Mouse (Mus musculus) E14TG2a.4 (cell line): Measurements from ENCODE around the gene Ccdc14.
A peak's percentile ranks its signal among the peaks of the same experiment; 100 is the strongest.
"Not testable (repeated sequence)": the region's sequence is repeated elsewhere in the genome, so short reads cannot be mapped to it uniquely, and the experiment has no call there.

Experiments used
- H3K27me3 ChIP-seq: 2 replicates; pipeline ENCODE4 v1.6.1; 2014; ENCODE audit warnings: low read length, control low read depth; ENCODE audit not compliant: insufficient read depth
- H3K36me3 ChIP-seq: 2 replicates; pipeline ENCODE4 v1.6.1; 2014; ENCODE audit warnings: low read length, control low read depth; ENCODE audit not compliant: insufficient read depth
- H3K4me1 ChIP-seq: replicated peaks from 2 replicates; pipeline ENCODE4 v1.6.1; 2014; ENCODE audit warnings: low read depth, low read length, control low read depth
- H3K4me3 ChIP-seq: replicated peaks from 2 replicates; pipeline ENCODE4 v1.5.1; 2014; ENCODE audit warnings: mild to moderate bottlenecking, low read length
- H3K9me3 ChIP-seq: 2 replicates; pipeline ENCODE4 v1.6.1; 2014; ENCODE audit warnings: low read length, control low read depth
- CTCF ChIP-seq: conservative IDR thresholded peaks from 2 replicates; pipeline ENCODE4 v1.5.1; 2014; ENCODE audit warnings: low read length
- NANOG ChIP-seq: IDR thresholded peaks from 2 replicates; pipeline ENCODE4 v1.6.1; 2014; ENCODE audit warnings: borderline replicate concordance, low read length, mixed read lengths
- POU5F1 ChIP-seq: IDR thresholded peaks from 2 replicates; pipeline ENCODE4 v1.6.1; 2014; ENCODE audit warnings: low read length, borderline replicate concordance

Gene Ccdc14

GRCm38 (mm10) chr16:34667031-34667726 is 23.2 kb upstream of the Ccdc14 start:
- H3K27me3 ChIP-seq, result peaks cover 53% of the 10 kb centered on the region
- peak overlapping the region; percentile 33; the same call in 1 of the 2 replicates for H3K4me3 ChIP-seq
- TF ChIP-seq POU5F1 (no peak), CTCF (peak; percentile 68)
- H3K9me3 ChIP-seq, result no peaks in the 10 kb centered on the region
- no peaks in the 10 kb centered on the region for H3K36me3 ChIP-seq
- H3K4me1 ChIP-seq, result peaks cover 39% of the 10 kb centered on the region

DNA sequence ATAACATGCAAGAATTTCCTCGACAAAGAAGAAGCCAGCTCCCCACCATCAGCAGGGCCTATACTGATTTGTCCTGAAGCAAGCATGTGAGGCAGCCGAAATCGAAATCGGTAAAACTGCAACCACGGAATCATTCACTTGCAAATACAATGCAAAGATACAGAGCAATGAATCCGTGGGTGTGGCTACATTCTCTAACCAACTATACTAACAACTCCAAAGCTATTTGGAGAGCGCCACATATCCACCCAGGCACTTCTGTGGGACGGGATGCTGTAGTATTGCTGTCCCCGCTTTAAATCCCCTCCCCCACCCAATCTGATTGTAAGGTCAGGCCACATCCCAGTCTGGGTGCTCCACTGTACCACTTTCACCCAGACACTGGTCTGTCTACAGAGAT is 22.1 kb upstream of the Ccdc14 start:
- Histone ChIP-seq H3K4me3 (0 out of 2 replicates have a peak overlapping the region, but pooled peaks have one; percentile 8), H3K4me1 (peaks cover 39% of the 10 kb centered on the region), H3K27me3 (peaks cover 56% of the 10 kb centered on the region), H3K9me3 (no peaks in the 10 kb centered on the region), H3K36me3 (no peaks in the 10 kb centered on the region)
- no peak for TF ChIP-seq POU5F1
- peak; percentile 25; the same call in 1 of the 2 replicates for TF ChIP-seq NANOG

DNA sequence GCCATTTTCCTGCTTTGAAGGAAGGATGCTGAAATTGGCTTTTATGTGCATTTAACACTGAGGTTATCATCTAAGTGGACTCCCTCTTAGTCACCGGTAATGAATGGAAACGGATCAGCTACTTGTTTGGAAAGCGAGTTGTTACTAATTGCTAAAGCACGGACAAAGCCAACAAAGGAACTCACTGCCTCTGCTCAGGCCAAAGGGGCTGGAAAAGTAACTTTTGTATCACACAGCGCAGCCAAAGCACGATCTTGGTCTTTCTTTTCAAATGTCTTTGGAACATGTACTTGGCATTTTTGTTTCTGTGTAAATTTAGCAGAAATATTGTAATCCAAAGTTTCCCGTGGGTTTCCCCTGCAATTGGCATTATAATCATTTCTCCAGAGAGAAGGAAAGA is 18.4 kb upstream of the Ccdc14 start:
- H3K9me3 ChIP-seq, result no peaks in the 10 kb centered on the region
- H3K4me3 ChIP-seq, result no peak overlapping the region
- H3K27me3 ChIP-seq, result peaks cover 41% of the 10 kb centered on the region
- no peak for TF ChIP-seq CTCF
- no peak for TF ChIP-seq POU5F1
- H3K36me3 ChIP-seq, result no peaks in the 10 kb centered on the region
- H3K4me1 ChIP-seq, result peaks cover 30% of the 10 kb centered on the region

- H3K4me1 ChIP-seq, result peaks cover 23% of the 10 kb centered on the region
- no peaks in the 10 kb centered on the region for H3K9me3 ChIP-seq
- H3K36me3 ChIP-seq, result no peaks in the 10 kb centered on the region
- no peak overlapping the region for H3K4me3 ChIP-seq
- TF ChIP-seq CTCF (no peak), NANOG (no peak), POU5F1 (no peak)
- peaks cover 36% of the 10 kb centered on the region for H3K27me3 ChIP-seq
Observed at GRCm38 (mm10) chr16:34672822-34673221, 17.6 kb upstream of the Ccdc14 start.

DNA sequence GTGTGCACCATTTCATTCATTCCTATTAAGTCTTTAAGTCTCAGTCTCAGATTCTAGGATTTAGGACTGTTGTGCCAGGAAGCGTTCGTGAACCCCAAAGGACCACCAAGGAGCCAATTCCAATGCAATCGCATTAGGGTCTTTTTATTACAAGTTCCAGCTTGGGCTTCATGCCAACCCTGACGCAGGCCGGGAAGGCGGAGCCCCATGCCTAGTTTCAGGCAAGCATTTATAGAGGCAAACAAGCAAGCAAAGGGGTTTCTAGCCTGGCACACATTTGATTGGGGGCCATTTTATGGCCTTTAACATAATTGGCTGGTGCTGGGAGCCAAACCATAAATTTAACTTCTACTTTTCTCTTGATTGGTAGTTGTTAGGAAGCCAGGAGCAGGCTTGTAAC is 16.1 kb upstream of the Ccdc14 start:
- no peak for TF ChIP-seq POU5F1
- no peak for TF ChIP-seq NANOG
- no peak for TF ChIP-seq CTCF

DNA sequence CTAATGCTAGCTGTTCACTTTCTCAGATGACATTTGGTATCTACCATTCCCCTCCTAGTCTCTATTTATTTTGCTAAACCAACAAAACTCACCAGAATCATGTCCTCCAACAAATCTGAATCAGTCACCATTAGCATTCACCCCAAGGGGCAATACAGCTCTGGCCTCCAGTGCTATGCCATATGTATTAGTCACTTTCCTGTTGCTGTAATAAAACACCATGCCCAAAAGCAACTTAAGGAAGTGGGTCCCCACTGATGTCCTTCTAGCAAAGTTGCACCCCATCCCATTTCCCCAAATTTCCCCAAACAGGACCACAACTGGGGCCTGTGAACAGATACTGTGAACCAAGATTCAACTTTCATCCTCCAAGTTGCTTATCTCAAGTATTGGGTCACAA is 8.6 kb upstream of the Ccdc14 start:
- H3K4me1 ChIP-seq, result no peaks in the 10 kb centered on the region; the same call in 1 of the 2 replicates
- TF ChIP-seq POU5F1 (no peak), CTCF (no peak), NANOG (no peak)
- peaks cover 20% of the 10 kb centered on the region for H3K27me3 ChIP-seq
- no peaks in the 10 kb centered on the region for H3K36me3 ChIP-seq
- no peak overlapping the region for H3K4me3 ChIP-seq
- no peaks in the 10 kb centered on the region for H3K9me3 ChIP-seq

More for the DNA sequence above, 16.1 kb upstream of the Ccdc14 start:
- Histone ChIP-seq H3K4me1 (peaks cover 7% of the 10 kb centered on the region), H3K27me3 (peaks cover 21% of the 10 kb centered on the region), H3K4me3 (no peak overlapping the region), H3K9me3 (no peaks in the 10 kb centered on the region), H3K36me3 (no peaks in the 10 kb centered on the region)

- H3K36me3 ChIP-seq, result peaks cover 11% of the 10 kb centered on the region
- no peak overlapping the region for H3K4me3 ChIP-seq
- H3K27me3 ChIP-seq, result peaks cover 11% of the 10 kb centered on the region
- TF ChIP-seq POU5F1 (no peak), NANOG (no peak), CTCF (no peak)
- H3K9me3 ChIP-seq, result no peaks in the 10 kb centered on the region
- H3K4me1 ChIP-seq, result peaks cover 35% of the 10 kb centered on the region
Observed at GRCm38 (mm10) chr16:34689879-34690278, 537 bp upstream of the Ccdc14 start.

GRCm38 (mm10) chr16:34691156-34691555 is 740 bp downstream of the Ccdc14 start:
- Histone ChIP-seq H3K27me3 (peaks cover 4% of the 10 kb centered on the region; the same call in 1 of the 2 replicates), H3K4me3 (peak overlapping the region; percentile 89), H3K4me1 (peaks cover 37% of the 10 kb centered on the region), H3K9me3 (no peaks in the 10 kb centered on the region), H3K36me3 (peaks cover 24% of the 10 kb centered on the region)
- TF ChIP-seq CTCF, result no peak

- H3K4me3 ChIP-seq, result no peak overlapping the region
- no peaks in the 10 kb centered on the region for H3K9me3 ChIP-seq
- TF ChIP-seq NANOG, result no peak
- H3K36me3 ChIP-seq, result peaks cover 55% of the 10 kb centered on the region
- H3K27me3 ChIP-seq, result no peaks in the 10 kb centered on the region
- H3K4me1 ChIP-seq, result peaks cover 37% of the 10 kb centered on the region
Observed at GRCm38 (mm10) chr16:34694477-34694876, 4.1 kb downstream of the Ccdc14 start.

- peaks cover 85% of the 10 kb centered on the region for H3K36me3 ChIP-seq
- H3K9me3 ChIP-seq, H3K4me3 ChIP-seq, H3K4me1 ChIP-seq, H3K27me3 ChIP-seq: not testable (repeated sequence)
Observed at GRCm38 (mm10) chr16:34698721-34699120, 8.3 kb downstream of the Ccdc14 start.
